Mouse (Mus musculus): ENCODE measurements around the gene Nsd1. TPM values are rescaled to one million over a fixed set of nuclear protein-coding genes. Genes with fewer than 3 reads are reported as not detected.

The Nsd1 gene
- 100 to 1,000 TPM; 125 to 131 TPM for total RNA-seq (2021)
- long read RNA-seq, experiment 1, partial matches to known transcripts = 20 of 29 reads
- long read RNA-seq, experiment 1, other reads (novel, unspliced or antisense) = 9 of 29 reads
- long read RNA-seq, experiment 2, partial matches to known transcripts = 8 of 48 reads
- long read RNA-seq, experiment 2, other reads (novel, unspliced or antisense) = 40 of 48 reads

GRCm38 (mm10) chr13:55209649-55210192, at the start of gene Nsd1:
Gene Nsd1, plus strand, starts transcription at chr13:55209782.
- no peak for DNase-seq (ENCODE audit: low spot score in 2 of 2)
- TF ChIP-seq CTCF (conservative IDR thresholded peaks at IDR 0.05) = no peak
- peak within 1 kb of the TSS; percentile 51 for H3K4me3 ChIP-seq
- H3K27ac ChIP-seq = peak within 1 kb of the TSS; percentile 99

- Histone ChIP-seq H3K4me3 (no peak overlapping the region), H3K27ac (no peak overlapping the region)
- no peak for DNase-seq (ENCODE audit: low spot score in 2 of 2)
- TF ChIP-seq CTCF (conservative IDR thresholded peaks at IDR 0.05) = no peak
Observed at GRCm38 (mm10) chr13:55162365-55162764, 47.2 kb upstream of the Nsd1 start.

GRCm38 (mm10) chr13:55163553-55163952, 46.0 kb upstream of the Nsd1 start:
- Histone ChIP-seq H3K4me3 (no peak overlapping the region), H3K27ac (no peak overlapping the region)
- DNase-seq (ENCODE audit: low spot score in 2 of 2) = no peak
- no peak for TF ChIP-seq CTCF (conservative IDR thresholded peaks at IDR 0.05)

DNA sequence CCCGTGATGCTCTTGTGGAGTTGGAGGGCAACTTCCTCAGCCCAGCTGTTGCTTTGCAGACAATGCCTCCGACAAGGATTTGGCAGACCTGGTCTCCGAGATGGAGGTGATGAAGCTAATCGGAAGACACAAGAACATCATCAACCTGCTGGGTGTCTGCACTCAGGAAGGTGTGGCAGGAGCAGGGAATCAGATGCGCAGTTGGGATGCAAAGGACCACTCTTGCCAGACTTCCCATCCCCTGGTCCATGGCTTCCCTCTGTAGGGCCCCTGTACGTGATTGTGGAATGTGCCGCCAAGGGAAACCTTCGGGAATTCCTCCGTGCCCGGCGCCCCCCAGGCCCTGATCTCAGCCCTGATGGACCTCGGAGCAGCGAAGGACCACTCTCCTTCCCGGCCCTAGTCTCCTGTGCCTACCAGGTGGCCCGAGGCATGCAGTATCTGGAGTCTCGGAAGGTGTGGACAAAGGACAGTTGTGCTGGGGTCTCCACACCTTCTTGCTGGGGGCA, 43.7 kb upstream of the Nsd1 start:
- no peak for TF ChIP-seq CTCF (conservative IDR thresholded peaks at IDR 0.05)
- H3K4me3 ChIP-seq = no peak overlapping the region
- no peak overlapping the region for H3K27ac ChIP-seq
- no peak for DNase-seq (ENCODE audit: low spot score in 2 of 2)

DNA sequence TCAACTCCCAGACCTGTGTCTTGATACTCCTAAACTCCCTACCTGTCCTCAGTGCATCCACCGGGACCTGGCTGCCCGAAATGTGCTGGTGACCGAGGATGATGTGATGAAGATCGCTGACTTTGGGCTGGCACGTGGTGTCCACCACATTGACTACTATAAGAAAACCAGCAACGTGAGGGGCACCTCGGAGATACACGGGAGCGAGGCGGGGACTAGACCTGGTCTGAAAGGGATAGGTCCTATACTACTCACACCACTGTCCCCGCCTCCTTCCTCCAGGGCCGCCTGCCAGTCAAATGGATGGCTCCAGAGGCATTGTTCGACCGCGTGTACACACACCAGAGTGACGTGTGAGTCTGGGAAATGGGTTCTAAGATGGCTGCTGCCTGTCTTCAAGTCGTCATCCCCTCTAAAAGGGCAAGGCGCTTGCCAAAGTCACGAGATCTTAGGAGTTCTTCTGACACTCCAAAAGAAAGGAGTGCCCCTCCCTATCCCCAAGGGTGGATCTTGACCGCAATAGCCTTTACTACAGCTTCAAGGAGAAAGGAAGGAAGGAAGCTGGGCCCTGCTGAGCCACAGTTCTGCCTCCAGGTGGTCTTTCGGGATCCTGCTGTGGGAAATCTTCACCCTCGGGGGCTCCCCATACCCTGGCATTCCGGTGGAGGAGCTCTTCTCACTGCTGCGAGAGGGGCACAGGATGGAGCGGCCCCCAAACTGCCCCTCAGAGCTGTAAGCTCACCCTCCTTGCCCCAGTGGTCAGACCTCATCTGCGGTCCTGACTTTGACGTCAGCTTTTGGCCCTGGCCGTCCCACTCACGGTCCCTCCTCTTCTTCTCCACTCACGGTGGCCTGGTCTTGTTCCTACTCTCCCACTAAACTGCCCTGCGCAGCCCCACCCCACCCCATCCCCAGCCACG, 42.5 kb upstream of the Nsd1 start:
- no peak for TF ChIP-seq CTCF (conservative IDR thresholded peaks at IDR 0.05)

GRCm38 (mm10) chr13:55167798-55168197, 41.8 kb upstream of the Nsd1 start:
- Histone ChIP-seq H3K27ac (no peak overlapping the region), H3K4me3 (no peak overlapping the region)
- no peak for TF ChIP-seq CTCF (conservative IDR thresholded peaks at IDR 0.05)
- DNase-seq (ENCODE audit: low spot score in 2 of 2) = no peak

More for the DNA sequence above, 42.5 kb upstream of the Nsd1 start:
- Histone ChIP-seq H3K4me3 (no peak overlapping the region), H3K27ac (no peak overlapping the region)
- DNase-seq (ENCODE audit: low spot score in 2 of 2) = no peak

DNA sequence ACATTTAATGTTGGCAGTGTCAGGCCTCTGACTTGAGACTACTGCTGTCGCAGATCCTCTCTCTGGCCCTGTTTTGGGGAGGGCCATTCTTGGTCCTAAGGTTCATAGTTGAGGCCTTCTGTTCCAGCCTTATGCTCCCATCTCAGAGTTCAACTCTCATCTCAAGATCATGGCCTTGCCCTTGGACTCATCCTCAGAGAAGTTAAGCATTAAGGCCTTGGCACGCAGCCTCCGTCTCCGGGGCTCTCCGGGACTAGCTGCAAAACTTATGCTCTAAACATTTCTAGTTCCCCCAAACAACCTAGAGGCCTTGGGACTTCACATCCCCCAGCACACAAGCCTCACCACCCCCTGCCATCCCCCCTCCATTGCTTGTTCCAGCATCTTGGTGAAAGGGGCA, 41.3 kb upstream of the Nsd1 start:
- peak overlapping the region; percentile 60; the same call in 1 of the 2 replicates for H3K27ac ChIP-seq
- H3K4me3 ChIP-seq = no peak overlapping the region
- TF ChIP-seq CTCF (conservative IDR thresholded peaks at IDR 0.05) = no peak
- no peak for DNase-seq (ENCODE audit: low spot score in 2 of 2)

GRCm38 (mm10) chr13:55168958-55169369, 40.6 kb upstream of the Nsd1 start:
- no peak for TF ChIP-seq CTCF (conservative IDR thresholded peaks at IDR 0.05)
- Histone ChIP-seq H3K4me3 (no peak overlapping the region), H3K27ac (peak overlapping the region; percentile 60)
- DNase-seq (ENCODE audit: low spot score in 2 of 2) = peak; percentile 60

- DNase-seq (ENCODE audit: low spot score in 2 of 2) = peak; percentile 48 to 60
- no peak for TF ChIP-seq CTCF (conservative IDR thresholded peaks at IDR 0.05)
- Histone ChIP-seq H3K4me3 (peak overlapping the region; percentile 26; the same call in 1 of the 2 replicates), H3K27ac (peak overlapping the region; percentile 62)
Observed at GRCm38 (mm10) chr13:55171517-55172335, 37.9 kb upstream of the Nsd1 start.

DNA sequence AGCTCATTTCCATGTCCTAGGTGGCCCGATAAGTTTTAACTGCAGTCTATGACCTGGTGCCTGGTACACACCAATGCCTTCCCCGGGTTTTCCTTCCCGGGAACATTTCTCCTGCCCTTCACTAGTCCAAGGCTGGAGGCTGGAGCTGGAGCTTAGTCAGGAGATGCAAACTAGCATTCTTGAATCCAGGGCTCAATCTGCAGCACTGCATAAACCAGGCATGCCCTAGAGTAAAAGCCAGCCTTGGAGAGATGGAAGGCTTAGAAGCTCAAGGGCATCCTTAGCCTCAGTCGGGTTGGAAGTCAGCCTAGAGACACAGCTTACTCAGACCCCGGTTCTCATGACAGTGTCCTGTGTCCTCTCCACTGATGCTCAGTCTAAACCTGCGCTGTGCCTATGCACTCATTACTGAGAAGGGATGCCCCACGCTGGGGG, 37.2 kb upstream of the Nsd1 start:
- no peak for TF ChIP-seq CTCF (conservative IDR thresholded peaks at IDR 0.05)
- H3K4me3 ChIP-seq = no peak overlapping the region
- no peak for DNase-seq (ENCODE audit: low spot score in 2 of 2)
- peak overlapping the region; percentile 62; the same call in 1 of the 2 replicates for H3K27ac ChIP-seq

DNA sequence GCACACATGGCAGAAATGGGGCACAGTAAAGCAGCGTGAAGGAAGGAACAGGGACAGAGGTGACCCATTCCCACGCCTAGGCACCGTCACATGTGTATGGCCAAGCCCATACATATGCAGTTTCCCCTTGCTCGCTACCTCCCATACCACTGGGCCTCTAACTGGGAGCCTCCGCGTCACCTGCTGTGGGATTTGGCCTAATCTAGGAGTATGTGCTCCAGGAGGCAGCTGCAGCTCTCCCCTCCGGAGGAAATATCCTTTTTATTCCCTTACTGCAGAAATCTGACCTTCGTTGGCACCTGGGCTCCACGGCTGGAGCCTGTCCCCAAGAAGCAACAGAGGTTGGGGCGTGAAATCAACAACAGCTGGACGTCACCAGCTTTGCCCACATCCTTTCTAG, 35.2 kb upstream of the Nsd1 start:
- no peak for TF ChIP-seq CTCF (conservative IDR thresholded peaks at IDR 0.05)
- no peak overlapping the region for H3K27ac ChIP-seq
- no peak for DNase-seq (ENCODE audit: low spot score in 2 of 2)

GRCm38 (mm10) chr13:55176265-55176664, 33.3 kb upstream of the Nsd1 start:
- Histone ChIP-seq H3K4me3 (no peak overlapping the region), H3K27ac (peak overlapping the region; percentile 36; the same call in 1 of the 2 replicates)
- TF ChIP-seq CTCF (conservative IDR thresholded peaks at IDR 0.05) = no peak
- DNase-seq (ENCODE audit: low spot score in 2 of 2) = no peak

More for the DNA sequence above, 35.2 kb upstream of the Nsd1 start:
- no peak overlapping the region for H3K4me3 ChIP-seq
